Mouse (Mus musculus) G1E (cell line): Measurements from ENCODE around the gene R3hdm2. TPM values are rescaled to one million over a fixed set of nuclear protein-coding genes. Genes with fewer than 3 reads are reported as not detected.

ENCODE experiments used
- ATAC-seq: 2 replicates; pipeline ENCODE4 v1.8.0; 2016; ENCODE audit warnings: mild to moderate bottlenecking; ENCODE audit not compliant: insufficient number of reproducible peaks, poor library complexity, low FRiP score, severe bottlenecking; ENCODE audit errors: extremely low read depth
- DNase-seq: peaks from one replicate; pipeline ENCODE4 v3.0.0; 2012; ENCODE audit warnings: low spot score
- H3K27me3 ChIP-seq: 2 replicates; pipeline ENCODE4 v1.6.1; 2012; ENCODE audit warnings: mild to moderate bottlenecking, low read length, inconsistent platforms; ENCODE audit not compliant: insufficient read depth
- H3K36me3 ChIP-seq: replicated peaks from 2 replicates; pipeline ENCODE3; 2012; ENCODE audit warnings: mild to moderate bottlenecking, inconsistent platforms
- H3K4me1 ChIP-seq: 2 replicates; pipeline ENCODE4 v1.6.1; 2012; ENCODE audit warnings: low read depth, low read length, inconsistent platforms, mixed read lengths; ENCODE audit not compliant: insufficient read depth
- H3K4me3 ChIP-seq: 2 replicates; pipeline ENCODE4 v1.5.1; 2012; ENCODE audit warnings: low read depth, mild to moderate bottlenecking, inconsistent platforms, low read length, moderate library complexity, mixed read lengths
- H3K9me3 ChIP-seq: replicated peaks from 2 replicates; pipeline ENCODE4 v1.6.1; 2012; ENCODE audit warnings: inconsistent platforms
- CTCF ChIP-seq: IDR thresholded peaks from 2 replicates; pipeline ENCODE4 v1.5.1; 2012; ENCODE audit warnings: low read depth, low read length, inconsistent platforms, mixed read lengths
- GATA1 ChIP-seq: IDR thresholded peaks from 2 replicates; pipeline ENCODE4 v1.6.1; 2012; ENCODE audit warnings: borderline replicate concordance, low read length, inconsistent platforms, mixed read lengths
- GATA2 ChIP-seq: IDR thresholded peaks from 2 replicates; pipeline ENCODE4 v1.6.1; 2012; ENCODE audit warnings: low read depth, low read length, inconsistent platforms, borderline replicate concordance
- POLR2AphosphoS5 ChIP-seq: IDR thresholded peaks from 2 replicates; pipeline ENCODE4 v1.6.1; 2012; ENCODE audit warnings: low read depth, low read length, inconsistent platforms; ENCODE audit not compliant: insufficient replicate concordance
- TAL1 ChIP-seq: conservative IDR thresholded peaks from 2 replicates; pipeline ENCODE4 v1.6.1; 2012; ENCODE audit warnings: low read depth, low read length, inconsistent platforms, mixed read lengths
- polyA plus RNA-seq: library from polyadenylated mRNA; stranded (reverse); fragments of >175 nt; gene quantifications from 2 replicates; pipeline ENCODE4 v1.2.3, GENCODE M21; 2012
- total RNA-seq, 2 experiments: library from RNA; stranded (forward) in 1 of 2; stranded (reverse) in 1 of 2; fragments of 200-1000 nt in 1 of 2; fragments of >200 nt in 1 of 2; fragmentation: Nextera tagmentation in 1 of 2; gene quantifications; 2 replicates each; pipeline ENCODE4 v1.2.3; 2014 to 2017

The R3hdm2 gene
- total and polyA plus RNA-seq, 3 experiments = 14.8 to 123 (median 97.4) TPM

GRCm38 (mm10) chr10:127343029-127343428, 37.1 kb upstream of the R3hdm2 start:
- Histone ChIP-seq H3K4me1 (peaks cover 53% of the 10 kb centered on the region), H3K4me3 (no peak overlapping the region), H3K27me3 (peaks cover 42% of the 10 kb centered on the region), H3K36me3 (no peaks in the 10 kb centered on the region), H3K9me3 (peaks cover 6% of the 10 kb centered on the region)
- TF ChIP-seq CTCF = no peak
- TF ChIP-seq TAL1 = no peak
- no peak for TF ChIP-seq GATA2
- ATAC-seq = no peak
- no peak for DNase-seq

- H3K36me3 ChIP-seq = no peaks in the 10 kb centered on the region
- ATAC-seq (no peak), DNase-seq (no peak)
- peaks cover 33% of the 10 kb centered on the region for H3K4me1 ChIP-seq
- no peak overlapping the region for H3K4me3 ChIP-seq
- H3K9me3 ChIP-seq = peaks cover 6% of the 10 kb centered on the region
- peaks cover 35% of the 10 kb centered on the region for H3K27me3 ChIP-seq
- TF ChIP-seq POLR2AphosphoS5 (no peak), GATA1 (no peak), CTCF (no peak), TAL1 (no peak), GATA2 (no peak)
Observed at GRCm38 (mm10) chr10:127346173-127346572, 34.0 kb upstream of the R3hdm2 start.

GRCm38 (mm10) chr10:127348957-127349356, 31.2 kb upstream of the R3hdm2 start:
- H3K36me3 ChIP-seq = no peaks in the 10 kb centered on the region
- peaks cover 6% of the 10 kb centered on the region for H3K9me3 ChIP-seq
- no peak overlapping the region for H3K4me3 ChIP-seq
- H3K4me1 ChIP-seq = peaks cover 17% of the 10 kb centered on the region
- peaks cover 45% of the 10 kb centered on the region for H3K27me3 ChIP-seq
- no peak for DNase-seq
- no peak for ATAC-seq
- TF ChIP-seq TAL1 = no peak
- peak; percentile 33; the same call in 1 of the 2 replicates for TF ChIP-seq CTCF

- H3K27me3 ChIP-seq = peaks cover 47% of the 10 kb centered on the region
- H3K4me3 ChIP-seq = no peak overlapping the region
- TF ChIP-seq POLR2AphosphoS5 (no peak), TAL1 (no peak), GATA1 (no peak), GATA2 (no peak), CTCF (no peak)
- no peak for ATAC-seq
- peaks cover 17% of the 10 kb centered on the region for H3K4me1 ChIP-seq
- H3K9me3 ChIP-seq = peaks cover 4% of the 10 kb centered on the region
- H3K36me3 ChIP-seq = no peaks in the 10 kb centered on the region
- DNase-seq = no peak
Observed at GRCm38 (mm10) chr10:127349810-127350209, 30.3 kb upstream of the R3hdm2 start.

GRCm38 (mm10) chr10:127350594-127351284, 29.4 kb upstream of the R3hdm2 start:
- ATAC-seq (peak; percentile 57), DNase-seq (peak; percentile 64)
- peaks cover 17% of the 10 kb centered on the region for H3K4me1 ChIP-seq
- peak overlapping the region; percentile 49; the same call in 1 of the 2 replicates for H3K4me3 ChIP-seq
- no peaks in the 10 kb centered on the region for H3K36me3 ChIP-seq
- TF ChIP-seq GATA1 (no peak), TAL1 (no peak), POLR2AphosphoS5 (no peak), GATA2 (no peak), CTCF (peak; percentile 58)
- peaks cover 51% of the 10 kb centered on the region for H3K27me3 ChIP-seq
- H3K9me3 ChIP-seq = no peaks in the 10 kb centered on the region

GRCm38 (mm10) chr10:127351285-127351595, 28.9 kb upstream of the R3hdm2 start:
- Histone ChIP-seq H3K9me3 (no peaks in the 10 kb centered on the region), H3K36me3 (no peaks in the 10 kb centered on the region), H3K4me1 (peaks cover 17% of the 10 kb centered on the region), H3K27me3 (peaks cover 56% of the 10 kb centered on the region), H3K4me3 (no peak overlapping the region)
- DNase-seq = no peak
- TF ChIP-seq POLR2AphosphoS5 (no peak), TAL1 (no peak), GATA2 (no peak), CTCF (no peak), GATA1 (no peak)
- ATAC-seq = no peak
